ENCODE assay signal across 21 mouse cellular contexts in genomic region chr2:163540231-163541117, GRCm38 (mm10). TPM values are rescaled to one million over a fixed set of nuclear protein-coding genes. Genes with fewer than 3 reads are reported as not detected.
A peak's percentile ranks its signal among the peaks of the same experiment; 100 is the strongest.
DNase-seq lines count a peak whose midpoint lies in the region; ATAC-seq and TF ChIP-seq lines count a peak whose summit lies in the region.
"Had no signal": no experiment of that assay in that cellular context is flagged by ENCODE, and none has a peak within 500 bp of the region (broad histone marks: within the 10 kb centered on the region; RNA-seq: fewer than 3 reads in every experiment).

No protein-coding gene starts in this region.

- no peak for TF ChIP-seq CTCF in small intestine, adult 2 months (IDR thresholded peaks at IDR 0.05; ENCODE audit: extremely low read depth, insufficient read length, insufficient replicate concordance, low read depth, low read length)

- H3K4me1 ChIP-seq in intestine, embryonic 15.5 days (replicated peaks), result peaks cover 17% of the 10 kb centered on the region
- H3K4me1 ChIP-seq in small intestine, adult 2 months (ENCODE audit: control insufficient read depth, insufficient read depth, insufficient read length, low read length), result peaks cover 15% of the 10 kb centered on the region
- no peaks in the 10 kb centered on the region for H3K4me1 ChIP-seq in hindbrain, embryonic 12.5 days
- H3K4me1 ChIP-seq in forebrain, embryonic 13.5 days, result no peaks in the 10 kb centered on the region
- H3K4me1 ChIP-seq: embryonic facial prominence, embryonic 15.5 days; forebrain, embryonic 15.5 days; heart, embryonic 15.5 days had no signal

- peak overlapping the region; percentile 45 for H3K27ac ChIP-seq in intestine, embryonic 15.5 days
- peak overlapping the region; percentile 79 for H3K27ac ChIP-seq in small intestine, adult 2 months (ENCODE audit: insufficient read depth, low read depth, low read length)
- H3K27ac ChIP-seq in hindbrain, embryonic 12.5 days, result no peak overlapping the region
- no peak overlapping the region for H3K27ac ChIP-seq in forebrain, embryonic 13.5 days
- H3K27ac ChIP-seq: embryonic facial prominence, embryonic 15.5 days; forebrain, embryonic 15.5 days; heart, embryonic 15.5 days had no signal

- peak; percentile 87 to 94 for DNase-seq in kidney, adult 8-10 months
- peak; percentile 58 to 73 for DNase-seq in kidney, postnatal 4 days
- no peak for DNase-seq in gastrocnemius, adult 18-20 months (ENCODE audit: low spot score)
- DNase-seq in spleen, postnatal 14 days (ENCODE audit: low spot score in 2 of 2), result no peak
- DNase-seq: cerebellum, postnatal 36 days; gastrocnemius, postnatal 25 days; left cerebral cortex, postnatal 4 days; right cerebral cortex, adult 18-20 months; thymus, postnatal 14 days had no signal

- WGBS in intestine, embryonic 15.5 days, result 58% methylated on average over 9 of the region's 9 CpGs
- 29% methylated on average over 9 of the region's 9 CpGs for WGBS in small intestine, adult 2 months
- 87% methylated on average over 9 of the region's 9 CpGs for WGBS in hindbrain, embryonic 12.5 days
- WGBS in forebrain, embryonic 13.5 days, result 87% methylated on average over 9 of the region's 9 CpGs

- H3K9ac ChIP-seq in intestine, embryonic 15.5 days, result peak overlapping the region; percentile 14
- no peak overlapping the region for H3K9ac ChIP-seq in hindbrain, embryonic 12.5 days
- H3K9ac ChIP-seq in forebrain, embryonic 13.5 days, result no peak overlapping the region
- H3K9ac ChIP-seq: embryonic facial prominence, embryonic 15.5 days; forebrain, embryonic 15.5 days; heart, embryonic 15.5 days had no signal

- H3K4me3 ChIP-seq in intestine, embryonic 15.5 days (replicated peaks), result peak overlapping the region; percentile 27
- peak overlapping the region; percentile 73 for H3K4me3 ChIP-seq in small intestine, adult 2 months (ENCODE audit: low read depth, low read length)
- H3K4me3 ChIP-seq in hindbrain, embryonic 12.5 days, result no peak overlapping the region
- H3K4me3 ChIP-seq in forebrain, embryonic 13.5 days, result no peak overlapping the region
- H3K4me3 ChIP-seq: embryonic facial prominence, embryonic 15.5 days; forebrain, embryonic 15.5 days; heart, embryonic 15.5 days; myocyte had no signal

- H3K36me3 ChIP-seq in intestine, embryonic 15.5 days, result no peaks in the 10 kb centered on the region
- peaks cover 27% of the 10 kb centered on the region for H3K36me3 ChIP-seq in small intestine, adult 2 months (ENCODE audit: control insufficient read depth, insufficient read depth, low read length)
- no peaks in the 10 kb centered on the region for H3K36me3 ChIP-seq in hindbrain, embryonic 12.5 days
- H3K36me3 ChIP-seq in forebrain, embryonic 13.5 days (ENCODE audit: poor library complexity, severe bottlenecking), result no peaks in the 10 kb centered on the region
- H3K36me3 ChIP-seq: embryonic facial prominence, embryonic 15.5 days; forebrain, embryonic 15.5 days; heart, embryonic 15.5 days had no signal

- peak overlapping the region; percentile 43 for H3K4me2 ChIP-seq in intestine, embryonic 15.5 days (replicated peaks)
- no peak overlapping the region for H3K4me2 ChIP-seq in hindbrain, embryonic 12.5 days (replicated peaks)
- no peak overlapping the region for H3K4me2 ChIP-seq in forebrain, embryonic 13.5 days
- H3K4me2 ChIP-seq: embryonic facial prominence, embryonic 15.5 days; forebrain, embryonic 15.5 days; heart, embryonic 15.5 days had no signal

- ATAC-seq in intestine, embryonic 15.5 days, result peak; percentile 71
- ATAC-seq in hindbrain, embryonic 12.5 days (ENCODE audit: low FRiP score), result no peak
- no peak for ATAC-seq in forebrain, embryonic 13.5 days
- ATAC-seq: forebrain, embryonic 15.5 days; hindbrain, embryonic 16.5 days had no signal

- no peak for TF ChIP-seq POLR2A in small intestine, adult 2 months (IDR thresholded peaks at IDR 0.05; ENCODE audit: low read depth, low read length)

- no peaks in the 10 kb centered on the region for H3K27me3 ChIP-seq in intestine, embryonic 15.5 days (replicated peaks)
- H3K27me3 ChIP-seq in small intestine, adult 2 months (ENCODE audit: control insufficient read depth, insufficient read depth, low read length), result no peaks in the 10 kb centered on the region
- H3K27me3 ChIP-seq in hindbrain, embryonic 12.5 days, result peaks cover 7% of the 10 kb centered on the region; the same call in 1 of the 2 replicates
- H3K27me3 ChIP-seq in forebrain, embryonic 13.5 days, result no peaks in the 10 kb centered on the region
- H3K27me3 ChIP-seq: embryonic facial prominence, embryonic 15.5 days; forebrain, embryonic 15.5 days had no signal

- no peaks in the 10 kb centered on the region for H3K9me3 ChIP-seq in intestine, embryonic 15.5 days
- no peaks in the 10 kb centered on the region for H3K9me3 ChIP-seq in hindbrain, embryonic 12.5 days (replicated peaks)
- H3K9me3 ChIP-seq in forebrain, embryonic 13.5 days (replicated peaks), result no peaks in the 10 kb centered on the region
- H3K9me3 ChIP-seq: embryonic facial prominence, embryonic 15.5 days; forebrain, embryonic 15.5 days; heart, embryonic 15.5 days had no signal

RNA-seq across cellular contexts. Expression of gene Hnf4a, which starts 33.9 kb away (rescaled TPM):
- 85.1 and 85.9 TPM in 2 replicates for polyA plus RNA-seq in intestine, embryonic 15.5 days (2015; fragmentation: Nextera tagmentation; extraction: Ambion mirVana)
- 179 and 397 TPM in 2 replicates for polyA plus RNA-seq in small intestine, adult 2 months (2012; rRNA removed)
- not detected in 2 replicates for polyA plus RNA-seq in hindbrain, embryonic 12.5 days (2016; fragmentation: Nextera tagmentation; extraction: Ambion mirVana)
- under 1 TPM; 0.21 to 0.28 TPM for total RNA-seq in gastrocnemius, adult 18-20 months (2021)
- polyA plus RNA-seq in forebrain, embryonic 13.5 days (2015; fragmentation: Nextera tagmentation; extraction: Ambion mirVana), result not detected in 2 replicates
- total RNA-seq: CH12.LX; gastrocnemius, postnatal 25 days; left cerebral cortex, postnatal 4 days had no signal
- polyA plus RNA-seq: embryonic facial prominence, embryonic 15.5 days; forebrain, embryonic 15.5 days; heart, embryonic 15.5 days; hindbrain, embryonic 16.5 days; lung, embryonic 16.5 days; myocyte had no signal

RNA-seq across cellular contexts. Expression of gene R3hdml, which starts 48.4 kb away (rescaled TPM):
- 0.35 and 0.39 TPM in 2 replicates for polyA plus RNA-seq in intestine, embryonic 15.5 days (2015; fragmentation: Nextera tagmentation; extraction: Ambion mirVana)
- 0.11 and 2.7 TPM in 2 replicates for polyA plus RNA-seq in small intestine, adult 2 months (2012; rRNA removed)
- not detected in 2 replicates for polyA plus RNA-seq in hindbrain, embryonic 12.5 days (2016; fragmentation: Nextera tagmentation; extraction: Ambion mirVana)
- not detected for total RNA-seq in gastrocnemius, adult 18-20 months (2021)
- 0.16 TPM in 1 of 2 replicates, not detected in the other for polyA plus RNA-seq in forebrain, embryonic 13.5 days (2015; fragmentation: Nextera tagmentation; extraction: Ambion mirVana)
- total RNA-seq: CH12.LX; gastrocnemius, postnatal 25 days; megakaryocyte-erythroid progenitor cell, adult 5-6 weeks had no signal
- polyA plus RNA-seq: forebrain, embryonic 15.5 days; heart, embryonic 15.5 days; lung, embryonic 16.5 days had no signal

Comparison
In these comparisons a context has a peak if more than half of its experiments do, and no peak if none do; other contexts are left out.
1. H3K27ac ChIP-seq: peak in intestine, embryonic 15.5 days (single experiment) and small intestine, adult 2 months (single experiment); none in hindbrain, embryonic 12.5 days (single experiment) and forebrain, embryonic 13.5 days (single experiment).
2. H3K4me3 ChIP-seq: peak in intestine, embryonic 15.5 days (single experiment) and small intestine, adult 2 months (single experiment); none in hindbrain, embryonic 12.5 days (single experiment) and forebrain, embryonic 13.5 days (single experiment).
3. DNase-seq: peak in kidney, adult 8-10 months (2 of 2) and kidney, postnatal 4 days (2 of 2); none in gastrocnemius, adult 18-20 months (single experiment) and spleen, postnatal 14 days (0 of 2).
4. RNA of gene Hnf4a, which starts 33.9 kb away (polyA plus RNA-seq): 179 to 397 TPM in small intestine, adult 2 months and 85.1 to 85.9 TPM in intestine, embryonic 15.5 days; not detected in hindbrain, embryonic 12.5 days and not detected in forebrain, embryonic 13.5 days; every median in the first group is over 10 times any median in the second.